Mouse (Mus musculus): ENCODE measurements around the gene Gmppa.

DNA sequence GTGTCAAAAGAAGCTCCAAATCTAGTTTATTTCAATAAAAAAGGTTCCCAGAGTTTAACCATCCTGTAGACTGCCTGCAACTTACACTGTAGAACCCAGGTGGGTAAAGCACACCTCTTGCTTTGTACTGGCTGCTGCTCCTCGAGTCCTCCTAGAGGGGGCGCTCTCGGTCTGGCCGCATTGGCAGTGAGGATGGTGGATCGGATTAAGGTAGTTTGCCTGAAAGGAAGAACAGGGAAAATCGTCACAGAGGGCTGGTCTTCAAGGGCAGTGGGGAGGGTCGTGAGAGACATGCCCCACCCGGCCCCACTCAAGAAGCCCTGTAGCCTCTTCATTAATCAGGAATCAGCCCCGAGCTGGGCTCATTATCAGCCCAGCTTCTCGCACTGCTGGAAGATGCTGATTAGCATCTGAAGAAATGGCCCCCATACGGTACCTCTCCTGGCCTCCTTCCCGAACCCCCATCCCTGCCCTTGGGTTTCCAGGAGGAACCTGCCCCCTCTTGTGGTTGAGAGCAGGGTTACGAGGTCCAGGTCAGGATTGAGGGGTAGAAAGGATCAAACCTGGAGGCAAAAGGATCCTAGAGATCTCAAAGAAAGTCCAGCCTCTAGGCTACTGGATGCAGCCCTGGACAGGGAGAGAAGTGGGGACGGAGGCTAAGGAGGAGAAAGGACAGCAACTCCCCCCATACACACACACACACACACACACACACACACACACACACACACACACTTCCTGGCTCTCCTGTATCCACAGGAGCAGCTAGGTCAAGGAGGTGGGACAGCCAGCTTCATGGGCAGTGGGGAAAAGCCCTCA, 21.2 kb downstream of the Gmppa start:
- TF ChIP-seq POLR2A (IDR thresholded peaks at IDR 0.05; ENCODE audit: low read depth, low read length): no peak
- TF ChIP-seq CTCF (IDR thresholded peaks at IDR 0.05; ENCODE audit: borderline replicate concordance, insufficient read depth, low read length): no peak

Data from embryonic fibroblast, embryonic 13.5 days (primary cell).